Mouse (Mus musculus) hindbrain, postnatal 0 days (tissue): Measurements from ENCODE around the gene Foxc2. TPM values are rescaled to one million over a fixed set of nuclear protein-coding genes. Genes with fewer than 3 reads are reported as not detected.

Experiments used
- ATAC-seq: fragments of 200-750 bp; cut with Nextera tagmentation; 2 replicates; pipeline ENCODE4 v1.8.0; 2017; ENCODE audit warnings: mild to moderate bottlenecking, moderate TSS enrichment, moderate library complexity
- DNase-seq: peaks from one replicate; pipeline ENCODE4 v3.0.0-alpha.2; 2015; ENCODE audit warnings: low spot score
- H3K27ac ChIP-seq: fragments of 300-500 bp; sonication (generic); 2 replicates; pipeline ENCODE4 v1.5.1; 2014; ENCODE audit warnings: mild to moderate bottlenecking
- H3K27me3 ChIP-seq: fragments of 300-500 bp; sonication (generic); 2 replicates; pipeline ENCODE4 v1.6.1; 2014; ENCODE audit warnings: low read length, mixed read lengths; ENCODE audit not compliant: insufficient read depth
- H3K36me3 ChIP-seq: fragments of 300-500 bp; sonication (generic); 2 replicates; pipeline ENCODE4 v1.6.1; 2014; ENCODE audit warnings: low read length, mixed read lengths; ENCODE audit not compliant: insufficient read depth
- H3K4me1 ChIP-seq: fragments of 300-500 bp; sonication (generic); 2 replicates; pipeline ENCODE4 v1.6.1; 2014; ENCODE audit warnings: antibody characterized with exemption, low read length, mixed read lengths; ENCODE audit not compliant: insufficient read depth
- H3K4me2 ChIP-seq: fragments of 300-500 bp; sonication (generic); 2 replicates; pipeline ENCODE4 v1.6.1; 2014; ENCODE audit warnings: low read depth, mild to moderate bottlenecking, low read length, moderate library complexity, mixed read lengths
- H3K4me3 ChIP-seq: fragments of 300-500 bp; sonication (generic); 2 replicates; pipeline ENCODE4 v1.5.1; 2014; ENCODE audit warnings: low read length
- H3K9ac ChIP-seq: fragments of 300-500 bp; sonication (generic); replicated peaks from 2 replicates; pipeline ENCODE4 v1.6.1; 2014; ENCODE audit warnings: mild to moderate bottlenecking, low read length, moderate library complexity, mixed read lengths
- H3K9me3 ChIP-seq: fragments of 300-500 bp; sonication (generic); 2 replicates; pipeline ENCODE4 v1.6.1; 2016; ENCODE audit warnings: low read length, mixed read lengths
- CTCF ChIP-seq: IDR thresholded peaks from 2 replicates; pipeline ENCODE4 v1.5.1; 2016; ENCODE audit warnings: antibody characterized with exemption, control low read depth, low read depth
- WGBS: fragments of 180-500 bp; shearing (Covaris S2); extraction: QIAGEN DNeasy Blood & Tissue Kit; methylation state at CpG from one replicate; pipeline ENCODE4 v1.1.7; 2014; 5-methylcytosine and 5-hydroxymethylcytosine counted together
- polyA plus RNA-seq: library from polyadenylated mRNA; unstranded; fragments of >200 nt; fragmentation: Nextera tagmentation; extraction: Ambion mirVana; gene quantifications from 2 replicates; pipeline ENCODE4 v1.2.1, GENCODE M21; 2015
- total RNA-seq: library from RNA; depleted of rRNA; stranded (reverse); fragments of >200 nt; gene quantifications from 2 replicates; pipeline ENCODE4 v1.2.3, GENCODE M21; 2014

The Foxc2 gene
- total and polyA plus RNA-seq, 2 experiments from 2014 or later = 2.8 to 10.6 TPM

DNA sequence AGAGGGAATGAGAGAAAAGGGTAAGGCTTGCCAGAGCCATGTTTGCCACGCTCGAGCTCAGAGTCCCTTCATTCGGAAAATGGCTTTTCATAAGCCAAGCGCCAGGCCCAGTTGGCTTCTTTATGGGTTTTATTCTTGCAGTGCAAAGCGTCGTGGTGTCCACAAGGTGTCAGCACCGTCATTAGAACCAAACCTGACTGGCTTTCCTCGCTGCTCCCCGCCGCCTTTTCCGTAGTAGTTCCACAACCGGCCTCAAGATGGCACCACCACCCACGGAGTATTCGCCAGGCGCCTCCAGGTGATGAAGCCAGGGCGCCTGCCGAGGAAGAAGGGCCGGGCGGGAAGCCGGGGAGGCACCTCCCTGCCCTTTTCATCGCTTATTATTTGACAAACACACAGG lies 2.7 kb upstream of the Foxc2 start:
- Histone ChIP-seq H3K4me1 (no peaks in the 10 kb centered on the region), H3K27me3 (peaks cover 48% of the 10 kb centered on the region), H3K9ac (no peak overlapping the region), H3K36me3 (no peaks in the 10 kb centered on the region), H3K27ac (no peak overlapping the region), H3K4me3 (no peak overlapping the region), H3K9me3 (no peaks in the 10 kb centered on the region), H3K4me2 (no peak overlapping the region)
- ATAC-seq (peak; percentile 53), DNase-seq (peak; percentile 95)
- TF ChIP-seq CTCF = peak; percentile 99
- under 1% methylated on average over 21 of the region's 21 CpGs for WGBS

- TF ChIP-seq CTCF = no peak
- no peaks in the 10 kb centered on the region for H3K36me3 ChIP-seq
- H3K4me3 ChIP-seq = peak overlapping the region; percentile 17; the same call in 1 of the 2 replicates
- no peak overlapping the region for H3K9ac ChIP-seq
- DNase-seq (no peak), ATAC-seq (no peak)
- no peaks in the 10 kb centered on the region for H3K4me1 ChIP-seq
- H3K27me3 ChIP-seq = peaks cover 67% of the 10 kb centered on the region
- H3K9me3 ChIP-seq = no peaks in the 10 kb centered on the region
- no peak overlapping the region for H3K4me2 ChIP-seq
- H3K27ac ChIP-seq = no peak overlapping the region
- under 1% methylated on average over 25 of the region's 25 CpGs for WGBS
Observed at GRCm38 (mm10) chr8:121115136-121115535, 835 bp upstream of the Foxc2 start.

DNA sequence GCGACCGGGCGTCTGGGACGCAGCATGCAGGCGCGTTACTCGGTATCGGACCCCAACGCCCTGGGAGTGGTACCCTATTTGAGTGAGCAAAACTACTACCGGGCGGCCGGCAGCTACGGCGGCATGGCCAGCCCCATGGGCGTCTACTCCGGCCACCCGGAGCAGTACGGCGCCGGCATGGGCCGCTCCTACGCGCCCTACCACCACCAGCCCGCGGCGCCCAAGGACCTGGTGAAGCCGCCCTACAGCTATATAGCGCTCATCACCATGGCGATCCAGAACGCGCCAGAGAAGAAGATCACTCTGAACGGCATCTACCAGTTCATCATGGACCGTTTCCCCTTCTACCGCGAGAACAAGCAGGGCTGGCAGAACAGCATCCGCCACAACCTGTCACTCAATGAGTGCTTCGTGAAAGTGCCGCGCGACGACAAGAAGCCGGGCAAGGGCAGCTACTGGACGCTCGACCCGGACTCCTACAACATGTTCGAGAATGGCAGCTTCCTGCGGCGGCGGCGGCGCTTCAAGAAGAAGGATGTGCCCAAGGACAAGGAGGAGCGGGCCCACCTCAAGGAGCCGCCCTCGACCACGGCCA lies 717 bp downstream of the Foxc2 start:
- Histone ChIP-seq H3K27ac (no peak overlapping the region), H3K9ac (no peak overlapping the region), H3K4me1 (no peaks in the 10 kb centered on the region), H3K36me3 (no peaks in the 10 kb centered on the region), H3K4me2 (peak overlapping the region; percentile 52), H3K27me3 (peaks cover 81% of the 10 kb centered on the region), H3K4me3 (peak overlapping the region; percentile 26), H3K9me3 (no peaks in the 10 kb centered on the region)
- DNase-seq (no peak), ATAC-seq (no peak)
- 2% methylated on average over 55 of the region's 55 CpGs for WGBS
- no peak for TF ChIP-seq CTCF

DNA sequence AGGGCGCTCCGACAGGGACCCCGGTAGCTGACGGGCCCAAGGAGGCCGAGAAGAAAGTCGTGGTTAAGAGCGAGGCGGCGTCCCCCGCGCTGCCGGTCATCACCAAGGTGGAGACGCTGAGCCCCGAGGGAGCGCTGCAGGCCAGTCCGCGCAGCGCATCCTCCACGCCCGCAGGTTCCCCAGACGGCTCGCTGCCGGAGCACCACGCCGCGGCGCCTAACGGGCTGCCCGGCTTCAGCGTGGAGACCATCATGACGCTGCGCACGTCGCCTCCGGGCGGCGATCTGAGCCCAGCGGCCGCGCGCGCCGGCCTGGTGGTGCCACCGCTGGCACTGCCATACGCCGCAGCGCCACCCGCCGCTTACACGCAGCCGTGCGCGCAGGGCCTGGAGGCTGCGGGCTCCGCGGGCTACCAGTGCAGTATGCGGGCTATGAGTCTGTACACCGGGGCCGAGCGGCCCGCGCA lies 1.2 kb downstream of the Foxc2 start:
- no peak overlapping the region for H3K9ac ChIP-seq
- H3K27ac ChIP-seq = no peak overlapping the region
- no peak for ATAC-seq

DNA sequence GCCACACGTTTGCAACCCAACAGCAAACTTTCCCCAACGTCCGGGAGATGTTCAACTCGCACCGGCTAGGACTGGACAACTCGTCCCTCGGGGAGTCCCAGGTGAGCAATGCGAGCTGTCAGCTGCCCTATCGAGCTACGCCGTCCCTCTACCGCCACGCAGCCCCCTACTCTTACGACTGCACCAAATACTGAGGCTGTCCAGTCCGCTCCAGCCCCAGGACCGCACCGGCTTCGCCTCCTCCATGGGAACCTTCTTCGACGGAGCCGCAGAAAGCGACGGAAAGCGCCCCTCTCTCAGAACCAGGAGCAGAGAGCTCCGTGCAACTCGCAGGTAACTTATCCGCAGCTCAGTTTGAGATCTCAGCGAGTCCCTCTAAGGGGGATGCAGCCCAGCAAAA lies 1.9 kb downstream of the Foxc2 start:
- WGBS = 1% methylated on average over 27 of the region's 28 CpGs
- no peak overlapping the region for H3K27ac ChIP-seq
- DNase-seq = no peak
- ATAC-seq = no peak
- no peaks in the 10 kb centered on the region for H3K9me3 ChIP-seq
- H3K36me3 ChIP-seq = no peaks in the 10 kb centered on the region
- no peaks in the 10 kb centered on the region for H3K4me1 ChIP-seq
- H3K27me3 ChIP-seq = peaks cover 90% of the 10 kb centered on the region
- no peak for TF ChIP-seq CTCF
- H3K9ac ChIP-seq = no peak overlapping the region
- no peak overlapping the region for H3K4me2 ChIP-seq
- peak overlapping the region; percentile 26 for H3K4me3 ChIP-seq

More for the DNA sequence above, 1.2 kb downstream of the Foxc2 start:
- H3K4me1 ChIP-seq = no peaks in the 10 kb centered on the region
- WGBS = under 1% methylated on average over 55 of the region's 62 CpGs
- H3K4me2 ChIP-seq = peak overlapping the region; percentile 0
- no peaks in the 10 kb centered on the region for H3K36me3 ChIP-seq
- DNase-seq = peak; percentile 35
- TF ChIP-seq CTCF = no peak
- peak overlapping the region; percentile 26 for H3K4me3 ChIP-seq
- H3K9me3 ChIP-seq = no peaks in the 10 kb centered on the region
- H3K27me3 ChIP-seq = peaks cover 85% of the 10 kb centered on the region

DNA sequence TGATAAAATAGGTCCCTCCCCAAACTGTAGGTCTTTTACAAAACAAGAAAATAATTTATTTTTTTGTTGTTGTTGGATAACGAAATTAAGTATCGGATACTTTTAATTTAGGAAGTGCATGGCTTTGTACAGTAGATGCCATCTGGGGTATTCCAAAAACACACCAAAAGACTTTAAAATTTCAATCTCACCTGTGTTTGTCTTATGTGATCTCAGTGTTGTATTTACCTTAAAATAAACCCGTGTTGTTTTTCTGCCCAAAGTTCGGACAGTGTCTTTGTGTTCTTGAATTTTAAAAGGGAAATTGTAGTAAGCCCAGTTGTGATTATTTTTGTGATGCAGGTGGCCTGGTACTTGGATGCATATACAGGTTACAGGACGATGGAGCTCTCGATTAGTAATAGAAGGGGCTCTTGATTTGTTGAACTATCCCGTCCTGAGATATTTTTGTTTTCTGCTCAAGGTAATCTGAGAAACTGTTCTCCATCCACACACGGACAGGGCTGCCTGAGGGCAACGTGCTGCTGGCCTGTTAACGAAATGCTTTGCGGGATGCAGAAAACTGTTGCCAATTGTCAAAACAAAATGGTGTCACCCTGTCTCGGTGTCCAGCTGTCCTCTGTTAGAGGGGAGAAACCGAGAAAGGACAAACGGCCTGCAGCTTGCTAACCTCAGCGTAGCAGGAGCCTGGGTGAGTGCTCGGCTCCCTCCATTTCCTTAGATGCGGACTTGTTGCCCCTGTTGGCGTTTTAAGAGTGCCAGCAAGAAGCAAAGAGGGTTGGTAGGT lies 2.9 kb downstream of the Foxc2 start:
- no peak for DNase-seq
- Histone ChIP-seq H3K4me3 (peak overlapping the region; percentile 2; the same call in 1 of the 2 replicates), H3K27ac (no peak overlapping the region), H3K4me1 (no peaks in the 10 kb centered on the region), H3K9ac (no peak overlapping the region), H3K9me3 (no peaks in the 10 kb centered on the region), H3K4me2 (no peak overlapping the region), H3K36me3 (no peaks in the 10 kb centered on the region), H3K27me3 (peaks cover 94% of the 10 kb centered on the region)
- WGBS = 4% methylated on average over 18 of the region's 18 CpGs
- TF ChIP-seq CTCF = no peak
- ATAC-seq = no peak
